8 mouse cellular contexts compared by ENCODE assay signal in the genomic region with DNA sequence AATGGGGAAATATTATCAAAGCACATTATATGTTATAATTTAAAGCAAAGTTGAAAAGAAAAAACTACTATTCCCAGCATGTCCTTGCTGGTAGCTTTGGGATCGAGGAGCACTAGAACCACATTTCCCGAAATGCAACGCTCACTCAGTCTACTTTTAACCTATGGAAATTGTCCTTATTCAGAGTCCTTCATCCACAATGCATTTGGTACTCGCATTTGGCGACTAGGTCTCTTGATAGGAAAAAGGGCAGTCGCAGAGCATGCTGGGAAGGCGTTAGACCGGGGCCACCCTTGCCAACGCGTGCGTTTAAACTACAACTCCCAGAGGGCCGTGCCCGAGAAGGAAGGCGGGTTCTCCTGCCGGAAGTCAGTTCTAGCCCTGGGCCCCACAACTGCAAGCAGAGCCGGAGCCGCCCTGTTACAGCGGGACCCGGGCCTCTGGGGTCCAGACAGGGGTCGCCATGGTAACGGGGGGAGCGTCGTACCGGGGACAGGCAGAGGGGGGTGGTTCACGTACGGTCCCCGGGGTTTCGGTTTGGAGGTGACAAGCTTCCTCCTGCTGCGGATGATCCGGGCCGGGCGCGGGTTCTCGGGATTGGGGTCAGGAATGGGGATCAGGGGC. TPM values are rescaled to one million over a fixed set of nuclear protein-coding genes. Genes with fewer than 3 reads are reported as not detected.
DNase-seq lines count a peak whose midpoint lies in the region; ATAC-seq and TF ChIP-seq lines count a peak whose summit lies in the region.

Ap2s1 (plus strand) TSS at position 338 of the 624 bp plus-strand sequence.

- H3K4me3 ChIP-seq in bone marrow, adult 2 months (replicated peaks; ENCODE audit: control insufficient read depth, low read depth, low read length): peak within 1 kb of the TSS; percentile 88
- peak within 1 kb of the TSS; percentile 94 for H3K4me3 ChIP-seq in embryonic facial prominence, embryonic 15.5 days (replicated peaks)
- peak within 1 kb of the TSS; percentile 89 for H3K4me3 ChIP-seq in limb, embryonic 14.5 days (replicated peaks; ENCODE audit: low read length)
- H3K4me3 ChIP-seq in midbrain, postnatal 0 days (ENCODE audit: low read depth, low read length): peak within 1 kb of the TSS; percentile 54

- ATAC-seq in embryonic facial prominence, embryonic 15.5 days (ENCODE audit: insufficient number of reproducible peaks, low FRiP score, low TSS enrichment, low read depth): peak; percentile 95
- peak; percentile 97 for ATAC-seq in limb, embryonic 14.5 days (ENCODE audit: low FRiP score, low read depth)
- ATAC-seq in midbrain, postnatal 0 days (ENCODE audit: low FRiP score): peak; percentile 95

- H3K27ac ChIP-seq in bone marrow, adult 2 months (ENCODE audit: control insufficient read depth, insufficient read depth, low read depth, low read length, poor library complexity): peak within 1 kb of the TSS; percentile 26; the same call in 1 of the 2 replicates
- H3K27ac ChIP-seq in embryonic facial prominence, embryonic 15.5 days (replicated peaks): peak within 1 kb of the TSS; percentile 63
- no peak within 1 kb of the TSS for H3K27ac ChIP-seq in limb, embryonic 14.5 days (replicated peaks; ENCODE audit: low read depth, low read length)
- H3K27ac ChIP-seq in midbrain, postnatal 0 days (ENCODE audit: low read depth, low read length): peak within 1 kb of the TSS; percentile 60

- peak; percentile 99 for DNase-seq in 416B (ENCODE audit: low read depth)
- DNase-seq in heart, adult 8-10 months (ENCODE audit: low spot score): peak; percentile 98
- DNase-seq in kidney, adult 9 months: peak; percentile 99
- DNase-seq in limb, embryonic 14.5 days (ENCODE audit: low spot score): peak; percentile 99
- DNase-seq in midbrain, postnatal 0 days (ENCODE audit: low spot score): peak; percentile 100
- DNase-seq in spleen, postnatal 14 days (ENCODE audit: low spot score in 2 of 2): peak; percentile 89 to 92

- peak within 1 kb of the TSS; percentile 88 for H3K9ac ChIP-seq in embryonic facial prominence, embryonic 15.5 days
- H3K9ac ChIP-seq in limb, embryonic 14.5 days (ENCODE audit: low read depth, low read length, severe bottlenecking): peak within 1 kb of the TSS; percentile 85
- H3K9ac ChIP-seq in midbrain, postnatal 0 days (replicated peaks; ENCODE audit: low read length, poor library complexity, severe bottlenecking): peak within 1 kb of the TSS; percentile 82

- under 1% methylated on average over 34 of the region's 34 CpGs for WGBS in bone marrow, adult 2 months
- WGBS in embryonic facial prominence, embryonic 15.5 days: under 1% methylated on average over 34 of the region's 34 CpGs
- under 1% methylated on average over 34 of the region's 34 CpGs for WGBS in limb, embryonic 14.5 days
- under 1% methylated on average over 34 of the region's 34 CpGs for WGBS in midbrain, postnatal 0 days

- H3K4me1 ChIP-seq in bone marrow, adult 2 months (ENCODE audit: control insufficient read depth, insufficient read depth, low read length): peaks cover 2% of the 10 kb centered on the region; the same call in 1 of the 2 replicates
- H3K4me1 ChIP-seq in embryonic facial prominence, embryonic 15.5 days: peaks cover 14% of the 10 kb centered on the region
- peaks cover 10% of the 10 kb centered on the region; the same call in 1 of the 2 replicates for H3K4me1 ChIP-seq in limb, embryonic 14.5 days (ENCODE audit: control insufficient read depth, insufficient read depth, low read length)
- peaks cover 6% of the 10 kb centered on the region for H3K4me1 ChIP-seq in midbrain, postnatal 0 days (ENCODE audit: insufficient read depth, low read length)

- TF ChIP-seq CTCF in bone marrow, adult 2 months (IDR thresholded peaks at IDR 0.05; ENCODE audit: control insufficient read depth, insufficient read depth, low read length): no peak
- no peak for TF ChIP-seq CTCF in midbrain, postnatal 0 days (IDR thresholded peaks at IDR 0.05)

- no peaks in the 10 kb centered on the region for H3K9me3 ChIP-seq in embryonic facial prominence, embryonic 15.5 days (replicated peaks)
- no peaks in the 10 kb centered on the region for H3K9me3 ChIP-seq in limb, embryonic 14.5 days (ENCODE audit: control insufficient read depth, low read length)
- no peaks in the 10 kb centered on the region for H3K9me3 ChIP-seq in midbrain, postnatal 0 days (ENCODE audit: low read length)

- H3K27me3 ChIP-seq in embryonic facial prominence, embryonic 15.5 days: no peaks in the 10 kb centered on the region
- no peaks in the 10 kb centered on the region for H3K27me3 ChIP-seq in limb, embryonic 14.5 days (ENCODE audit: control insufficient read depth, insufficient read depth, low read length)
- no peaks in the 10 kb centered on the region for H3K27me3 ChIP-seq in midbrain, postnatal 0 days (ENCODE audit: insufficient read depth, low read length)

- TF ChIP-seq POLR2A in bone marrow, adult 2 months (IDR thresholded peaks at IDR 0.05; ENCODE audit: borderline replicate concordance, control insufficient read depth, low read depth, low read length): peak; percentile 66; the same call in 1 of the 2 replicates
- 0 out of 2 replicates have a peak, but pooled peaks have one; percentile 16 for TF ChIP-seq POLR2A in limb, embryonic 14.5 days (IDR thresholded peaks at IDR 0.05; ENCODE audit: borderline replicate concordance, extremely low read depth, insufficient read depth, insufficient read length)

- peak within 1 kb of the TSS; percentile 87 for H3K4me2 ChIP-seq in embryonic facial prominence, embryonic 15.5 days (replicated peaks)
- peak within 1 kb of the TSS; percentile 90 for H3K4me2 ChIP-seq in limb, embryonic 14.5 days (replicated peaks; ENCODE audit: low read depth, low read length, severe bottlenecking)
- H3K4me2 ChIP-seq in midbrain, postnatal 0 days (ENCODE audit: low read depth, low read length, poor library complexity, severe bottlenecking): peak within 1 kb of the TSS; percentile 87

- peaks cover 8% of the 10 kb centered on the region for H3K36me3 ChIP-seq in embryonic facial prominence, embryonic 15.5 days
- H3K36me3 ChIP-seq in limb, embryonic 14.5 days (ENCODE audit: control insufficient read depth, insufficient read depth, low read length): peaks cover 7% of the 10 kb centered on the region
- peaks cover under 1% of the 10 kb centered on the region for H3K36me3 ChIP-seq in midbrain, postnatal 0 days (ENCODE audit: insufficient read depth, low read length)

RNA-seq across cellular contexts. Expression of gene Ap2s1, which starts in this region (rescaled TPM):
- 173 and 200 TPM in 2 replicates for polyA plus RNA-seq in bone marrow, adult 2 months (2011; ENCODE audit: insufficient read depth, insufficient read length, low replicate concordance, missing spikeins)
- polyA plus RNA-seq in embryonic facial prominence, embryonic 15.5 days (2015; fragmentation: Nextera tagmentation; extraction: Ambion mirVana): 273 and 275 TPM in 2 replicates
- total RNA-seq in heart, adult 8-10 months (2022): 10 to 100 TPM; 65.2 to 74.9 (median 70.8) TPM
- 271 and 297 TPM in 2 replicates for polyA plus RNA-seq in limb, embryonic 14.5 days (2012; rRNA removed)
- 271 and 295 TPM in 2 replicates for polyA plus RNA-seq in limb, embryonic 14.5 days (2014; fragmentation: Nextera tagmentation; extraction: Ambion mirVana)
- total RNA-seq in midbrain, postnatal 0 days (2014; rRNA removed): 516 and 573 TPM in 2 replicates
- polyA plus RNA-seq in midbrain, postnatal 0 days (2015; fragmentation: Nextera tagmentation; extraction: Ambion mirVana): 556 and 589 TPM in 2 replicates
